Mouse (Mus musculus): ENCODE results near the gene Mat2a.
A peak's percentile ranks its signal among the peaks of the same experiment; 100 is the strongest.

Gene Mat2a

GRCm38 (mm10) chr6:72414076-72414756 is 25.1 kb downstream of the Mat2a start, which contains the start of gene Ggcx:
TSS of gene Ggcx (plus strand) at chr6:72414308.
- peak; percentile 100 for DNase-seq

- no peak for DNase-seq
These were observed 28.8 kb downstream of the Mat2a start for GRCm38 (mm10) chr6:72410518-72410917.

DNA sequence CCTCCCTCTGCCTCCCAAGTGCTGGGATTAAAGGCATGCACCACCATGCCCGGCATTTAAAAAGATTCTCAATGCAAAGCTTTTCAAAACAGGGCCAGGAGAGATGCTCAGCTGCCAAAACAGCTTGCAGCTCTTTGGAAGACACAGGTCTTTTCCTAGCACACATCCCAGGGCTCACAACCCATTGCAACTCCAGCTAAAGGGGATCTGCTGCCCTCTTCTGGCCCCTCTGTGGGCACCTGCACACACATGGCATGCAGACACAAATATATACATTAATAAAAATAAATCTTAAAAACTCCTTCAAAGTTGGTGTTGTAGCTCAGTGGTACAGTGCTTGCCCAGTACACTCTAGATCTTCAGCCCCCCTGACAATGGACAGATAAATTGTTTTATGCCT is 29.4 kb downstream of the Mat2a start:
- no peak for DNase-seq

DNA sequence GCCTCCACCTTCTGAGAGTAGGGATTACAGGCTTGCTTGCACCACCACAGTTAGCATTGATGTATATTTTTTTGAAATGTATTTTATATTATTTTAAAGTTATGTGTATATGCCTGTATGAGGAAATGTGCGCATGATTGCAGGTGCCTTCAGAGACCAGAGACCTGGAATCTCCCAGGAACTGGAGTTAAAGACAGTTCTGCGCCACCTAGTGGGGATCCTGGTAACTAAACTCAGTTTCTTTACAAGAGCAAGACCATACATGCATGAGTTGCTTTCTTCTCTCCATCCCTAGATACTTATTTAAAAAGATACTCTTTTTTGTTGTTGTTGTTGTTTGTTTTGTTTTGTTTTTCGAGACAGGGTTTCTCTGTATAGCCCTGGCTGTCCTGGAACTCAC is 29.8 kb downstream of the Mat2a start:
- no peak for DNase-seq

DNA sequence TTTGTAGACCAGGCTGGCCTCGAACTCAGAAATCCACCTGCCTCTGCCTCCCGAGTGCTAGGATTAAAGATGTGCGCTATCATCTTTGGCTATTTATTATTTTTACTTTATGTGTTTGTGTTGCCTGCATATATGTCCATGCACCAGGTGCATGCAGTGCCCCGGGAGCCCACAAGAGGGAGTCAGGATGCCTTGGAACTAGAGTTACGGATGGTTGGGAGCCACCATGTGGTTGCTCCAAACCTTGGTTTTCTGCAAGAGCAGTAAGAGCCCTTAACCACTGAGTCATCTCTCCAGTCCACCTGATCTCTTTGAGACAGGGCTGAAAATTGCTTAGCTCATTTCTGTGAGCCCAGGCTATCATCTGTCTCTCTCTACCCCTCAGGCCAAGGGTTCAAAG is 32.2 kb downstream of the Mat2a start:
- peak; percentile 95 for DNase-seq

- no peak for DNase-seq
These were observed 34.0 kb downstream of the Mat2a start for GRCm38 (mm10) chr6:72405356-72405755.

- peak; percentile 96 for DNase-seq
These were observed 37.5 kb downstream of the Mat2a start for GRCm38 (mm10) chr6:72401875-72402274.

GRCm38 (mm10) chr6:72399967-72400366 is 39.4 kb downstream of the Mat2a start:
- DNase-seq = no peak

- no peak for DNase-seq
These were observed 42.5 kb downstream of the Mat2a start for GRCm38 (mm10) chr6:72396837-72397251.

GRCm38 (mm10) chr6:72392341-72392740 is 47.0 kb downstream of the Mat2a start:
- no peak for DNase-seq

DNA sequence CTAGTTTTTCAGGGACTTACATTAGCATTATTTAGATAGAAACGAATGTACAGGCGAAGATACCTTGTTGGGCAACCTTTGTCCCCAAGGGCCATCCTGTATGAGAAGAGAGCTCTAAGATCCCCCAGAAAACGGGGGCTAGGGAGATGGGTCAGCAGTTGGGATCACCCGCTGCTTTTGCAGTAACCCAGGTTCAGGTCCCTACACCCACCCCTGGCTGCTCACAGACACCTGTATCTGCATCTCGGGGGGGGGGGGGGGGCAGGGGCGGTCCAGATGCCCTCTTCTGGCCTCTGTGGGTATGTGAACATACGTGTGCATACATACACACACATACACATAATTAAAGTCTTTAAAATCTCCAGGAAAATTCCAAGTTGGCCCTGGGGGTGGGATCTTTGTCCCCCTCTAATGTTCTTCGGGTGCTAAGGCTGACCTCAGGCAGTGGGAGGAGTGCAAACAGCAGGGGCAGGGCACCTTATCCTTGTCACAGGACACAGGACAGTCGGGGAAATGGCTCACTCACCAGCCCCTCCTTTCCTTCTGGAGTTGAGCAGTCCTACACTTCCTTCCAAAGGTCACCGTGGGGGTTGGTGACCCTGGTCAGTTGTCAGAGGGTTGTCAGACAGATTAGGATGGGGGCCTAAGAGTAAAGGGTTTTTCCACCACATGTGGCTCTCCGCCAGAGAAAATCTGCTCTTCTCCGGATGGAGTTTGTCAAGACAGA is 48.4 kb downstream of the Mat2a start:
- peak; percentile 99 for DNase-seq

DNA sequence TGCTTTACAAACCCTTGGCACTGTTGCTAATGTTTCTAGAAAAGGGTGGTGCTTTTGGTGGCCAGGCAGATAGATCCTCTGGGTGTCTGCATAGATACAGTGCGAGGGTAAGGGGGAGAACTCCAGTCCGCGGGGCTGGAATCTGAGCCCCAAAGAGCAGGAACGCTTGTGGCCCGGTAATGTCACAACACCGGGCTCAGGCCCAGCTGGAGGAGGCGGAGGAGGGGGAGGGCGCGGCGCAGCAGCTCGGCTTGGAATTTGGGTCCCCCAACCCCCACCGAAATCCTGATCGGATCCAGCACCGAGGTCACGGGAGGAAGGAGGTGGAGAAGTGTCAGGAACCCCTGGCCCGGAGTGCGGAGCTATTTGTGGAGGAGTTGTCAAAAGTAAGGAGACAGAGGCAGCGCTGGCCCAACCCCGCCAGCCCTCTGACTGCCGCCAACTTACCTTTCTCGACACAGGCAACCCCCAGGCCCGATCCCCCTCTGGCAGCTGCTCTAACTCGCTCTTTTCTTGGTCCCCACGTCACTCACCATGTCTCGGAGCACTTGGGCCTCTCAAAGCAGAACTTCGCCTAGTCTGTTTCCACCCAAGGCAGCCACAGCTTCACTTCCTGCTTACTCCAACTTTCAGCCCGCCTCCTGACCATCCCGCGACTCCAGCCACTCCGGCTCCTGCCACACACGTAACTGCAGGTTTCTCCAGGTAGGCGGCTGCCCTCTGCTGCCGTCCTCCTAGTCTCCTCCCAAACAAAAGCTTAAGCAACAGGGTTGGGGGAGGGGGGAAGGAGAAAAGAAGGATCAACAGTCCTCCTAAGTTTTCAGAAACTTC is 49.2 kb downstream of the Mat2a start, which contains the start of gene Vamp8:
Gene Vamp8, minus strand, starts transcription at position 763 of the 831 bp plus-strand sequence.
- peak; percentile 99 for DNase-seq

- no peak for DNase-seq
These were observed 49.9 kb downstream of the Mat2a start for GRCm38 (mm10) chr6:72389471-72389940.

GRCm38 (mm10) chr6:72388791-72389329 is 50.5 kb downstream of the Mat2a start:
- DNase-seq = no peak

- no peak for DNase-seq
These were observed 51.1 kb downstream of the Mat2a start for GRCm38 (mm10) chr6:72388266-72388665.

- no peak for DNase-seq
These were observed 51.5 kb downstream of the Mat2a start for GRCm38 (mm10) chr6:72387816-72388215.

DNA sequence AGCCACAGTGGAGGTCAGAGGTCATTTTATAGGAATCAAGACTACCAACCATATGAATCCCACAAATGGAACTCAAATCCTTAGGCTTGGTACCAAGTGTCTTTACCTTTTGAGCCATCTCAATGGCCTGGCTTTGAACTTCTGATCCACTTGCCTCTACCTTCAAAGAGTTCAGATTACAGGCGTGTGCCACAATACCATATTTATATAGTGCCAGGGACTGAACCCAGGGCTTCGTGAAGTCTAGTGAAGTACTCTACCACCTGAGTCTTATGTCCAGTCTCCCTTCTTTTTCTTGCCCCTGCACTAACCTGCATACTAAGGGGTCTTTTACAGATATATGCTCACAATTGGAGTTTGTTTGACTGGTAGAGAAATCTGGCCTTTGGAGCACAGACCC is 52.8 kb downstream of the Mat2a start:
- DNase-seq = no peak

GRCm38 (mm10) chr6:72385258-72385657 is 54.1 kb downstream of the Mat2a start:
- DNase-seq = no peak

- DNase-seq = no peak
These were observed 55.4 kb downstream of the Mat2a start for GRCm38 (mm10) chr6:72383952-72384351.

DNA sequence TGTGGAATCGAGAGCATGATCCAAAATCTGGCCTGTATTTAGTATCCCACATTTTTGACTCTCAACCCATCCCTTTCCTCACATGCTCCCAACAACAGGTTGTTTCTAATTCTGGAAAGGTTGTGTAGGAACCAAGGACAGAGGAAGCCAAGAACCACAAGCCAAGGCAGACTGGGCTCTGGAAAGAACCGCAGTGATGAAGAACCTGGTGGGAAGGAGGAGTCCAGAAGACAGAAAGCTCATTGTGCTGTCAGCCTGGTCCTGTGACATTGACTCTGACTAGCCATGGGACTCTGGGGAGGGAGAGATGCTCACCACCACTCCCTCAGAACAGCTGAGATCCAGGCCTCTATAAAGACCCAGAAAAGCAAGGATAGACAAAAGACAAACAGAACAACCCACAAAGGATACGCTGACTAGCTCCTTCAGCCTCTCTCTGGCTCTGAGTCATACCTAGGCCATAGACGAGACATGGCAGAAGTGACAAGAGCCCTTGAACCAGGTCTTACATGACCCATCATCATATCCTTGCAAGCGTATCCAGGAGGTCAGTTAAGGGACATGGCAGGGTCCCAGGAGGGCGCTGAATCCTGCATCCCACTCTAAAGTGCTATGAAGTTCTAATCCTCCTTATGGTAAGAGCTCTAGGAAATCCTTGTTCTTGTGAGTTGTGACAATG is 56.1 kb downstream of the Mat2a start:
- no peak for DNase-seq

Data from heart, adult 11 months (tissue).